Mouse (Mus musculus) gastrocnemius, adult 18-20 months (tissue): Measurements from ENCODE around the gene Hist1h3a. TPM values are rescaled to one million over a fixed set of nuclear protein-coding genes. Genes with fewer than 3 reads are reported as not detected.
"Not testable (repeated sequence)": the region's sequence is repeated elsewhere in the genome, so short reads cannot be mapped to it uniquely, and the experiment has no call there.

Experiments
- DNase-seq: peaks from one replicate; pipeline ENCODE4 v3.0.0; 2021; ENCODE audit warnings: low spot score
- long read RNA-seq, 2 experiments: library from polyadenylated mRNA; stranded (forward); transcript quantifications; one replicate each; pipeline ENCODE4 v2.0.0; 2021
- total RNA-seq, 2 experiments: library from RNA; stranded (reverse); gene quantifications; 2 replicates each; pipeline ENCODE4 v1.2.3; 2021

Hist1h3a gene
- total RNA-seq: 1 to 10 TPM; 5.1 to 5.3 TPM
- long read RNA-seq, experiment 1: 0 reads
- long read RNA-seq, experiment 2: 0 reads

GRCm38 (mm10) chr13:23761871-23762821 is at the start of gene Hist1h3a:
Hist1h3a (minus strand) TSS chr13:23762386.
- peak; percentile 32 for DNase-seq

- no peak for DNase-seq
Observed at GRCm38 (mm10) chr13:23806422-23807052, 44.4 kb upstream of the Hist1h3a start, which contains the start of gene Slc17a2. Slc17a2 (plus strand) TSS chr13:23806993.

DNA sequence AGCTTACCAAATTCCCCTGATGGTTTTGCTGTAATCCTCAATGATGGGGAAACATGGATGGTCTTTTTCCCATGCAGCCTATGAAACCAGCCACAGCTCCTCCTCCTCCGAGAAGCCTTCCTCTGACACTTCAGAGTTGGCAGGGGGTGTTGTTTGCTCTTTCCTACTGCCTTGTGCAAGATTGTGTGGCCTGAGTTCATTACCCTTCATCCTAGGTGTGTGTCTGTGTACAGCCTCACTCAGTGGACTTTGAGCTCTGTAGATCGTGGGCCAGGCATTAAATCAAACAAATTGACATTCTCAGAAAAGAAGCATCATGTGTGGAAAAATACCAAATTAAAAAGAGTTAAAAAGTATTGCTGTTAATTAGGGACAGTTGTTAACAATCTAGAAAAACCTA is 42.3 kb upstream of the Hist1h3a start:
- DNase-seq: no peak

GRCm38 (mm10) chr13:23799405-23799804 is 37.2 kb upstream of the Hist1h3a start:
- no peak for DNase-seq

DNA sequence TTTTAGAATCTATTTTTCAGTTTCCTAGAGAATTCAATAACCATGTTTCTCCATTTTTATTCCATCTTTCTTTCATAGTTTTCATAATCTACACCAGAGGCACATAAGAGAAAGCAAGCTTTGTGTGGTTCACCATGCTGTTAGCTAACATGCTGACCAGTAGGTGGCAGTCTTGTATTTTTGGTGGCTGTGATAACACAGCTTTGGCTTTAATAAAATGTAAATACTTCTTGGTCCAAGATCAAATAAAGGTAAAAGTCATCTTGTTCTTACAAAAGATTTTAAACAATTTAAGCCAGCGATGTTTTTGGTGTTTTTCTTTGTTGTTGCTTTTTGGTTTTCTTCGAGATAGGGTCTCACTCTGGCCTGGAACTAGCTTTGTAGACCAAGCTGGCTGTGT is 30.3 kb upstream of the Hist1h3a start:
- peak; percentile 34 for DNase-seq

DNA sequence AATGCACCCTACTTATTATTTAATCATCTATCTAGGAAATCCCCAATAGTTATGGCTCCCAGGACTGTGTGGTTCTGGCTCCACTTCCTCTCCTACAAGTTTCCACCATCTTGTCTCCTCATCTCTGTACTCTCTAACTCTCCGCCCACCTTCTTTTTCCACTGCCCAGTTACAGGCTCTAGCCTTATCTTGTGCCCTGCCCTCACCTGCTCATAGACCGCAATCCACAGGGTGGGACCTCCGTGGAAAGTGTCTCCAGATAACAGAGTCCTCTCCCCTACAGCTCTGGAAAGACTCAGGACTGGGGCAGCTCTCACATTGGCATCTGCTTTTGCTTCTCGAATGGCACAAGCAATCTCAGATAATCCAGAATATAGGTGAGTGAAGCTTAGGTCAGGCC is 16.8 kb upstream of the Hist1h3a start:
- no peak for DNase-seq

DNA sequence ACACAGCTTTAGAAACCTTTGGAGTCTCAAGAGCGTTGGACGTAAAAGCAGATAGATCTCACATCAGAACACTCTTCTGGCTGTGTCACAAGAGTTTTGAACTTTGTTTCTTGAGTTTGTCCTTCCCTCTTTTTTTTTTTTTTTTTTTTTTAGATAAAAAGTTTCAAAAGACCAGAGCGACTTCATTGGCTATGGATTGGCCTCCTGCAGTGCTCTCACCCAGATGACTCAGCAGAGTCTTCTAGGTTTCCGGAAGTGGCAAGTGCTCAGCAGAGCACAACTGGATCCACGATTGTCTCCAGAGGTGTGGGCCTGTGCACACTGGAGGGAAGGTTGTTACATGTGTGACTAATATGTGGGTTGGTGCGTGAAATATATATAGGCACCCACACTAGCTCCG is 16.2 kb upstream of the Hist1h3a start:
- no peak for DNase-seq

GRCm38 (mm10) chr13:23772561-23773313 is 10.6 kb upstream of the Hist1h3a start:
- DNase-seq: no peak

DNA sequence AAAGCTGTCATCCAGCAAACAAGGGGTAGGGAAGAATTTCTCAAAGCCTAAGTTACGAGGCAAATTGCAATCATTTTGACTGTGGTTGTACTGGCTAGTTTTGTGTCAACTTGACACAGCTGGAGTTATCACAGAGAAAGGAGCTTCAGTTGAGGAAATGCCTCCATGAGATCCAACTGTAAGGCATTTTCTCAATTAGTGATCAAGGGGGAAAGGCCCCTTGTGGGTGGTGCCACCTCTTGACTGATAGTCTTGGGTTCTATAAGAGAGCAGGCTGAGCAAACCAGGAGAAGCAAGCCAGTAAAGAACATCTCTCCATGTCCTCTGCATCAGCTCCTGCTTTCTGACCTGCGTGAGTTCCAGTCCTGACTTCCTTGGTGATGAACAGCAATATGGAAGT is 7.4 kb upstream of the Hist1h3a start, which contains the start of gene Trim38:
Gene Trim38, plus strand, starts transcription at position 301 of the 400 bp plus-strand sequence.
- DNase-seq: not testable (repeated sequence)

GRCm38 (mm10) chr13:23768834-23769397 is 6.7 kb upstream of the Hist1h3a start:
- DNase-seq: no peak

DNA sequence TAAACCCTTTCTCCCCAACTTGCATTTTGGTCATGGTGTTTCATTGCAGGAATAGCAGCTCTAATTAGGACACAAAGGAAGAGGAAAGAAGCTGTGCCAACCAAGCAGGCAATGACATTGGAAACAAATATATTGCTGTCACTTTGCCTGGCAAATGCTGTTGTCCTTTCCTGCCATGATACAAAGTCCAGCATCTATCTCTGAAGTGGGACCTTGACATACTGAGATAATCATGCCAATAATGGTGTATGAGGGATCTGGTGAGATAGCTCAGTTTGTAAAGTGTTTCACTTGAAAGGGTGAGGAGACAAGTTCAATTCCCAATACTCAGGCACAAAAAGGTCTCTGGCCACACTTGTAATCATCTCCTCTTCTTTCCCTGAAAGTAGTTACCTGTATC is 4.6 kb upstream of the Hist1h3a start:
- DNase-seq: no peak

- no peak for DNase-seq
Observed at GRCm38 (mm10) chr13:23765172-23765513, 3.0 kb upstream of the Hist1h3a start.

DNA sequence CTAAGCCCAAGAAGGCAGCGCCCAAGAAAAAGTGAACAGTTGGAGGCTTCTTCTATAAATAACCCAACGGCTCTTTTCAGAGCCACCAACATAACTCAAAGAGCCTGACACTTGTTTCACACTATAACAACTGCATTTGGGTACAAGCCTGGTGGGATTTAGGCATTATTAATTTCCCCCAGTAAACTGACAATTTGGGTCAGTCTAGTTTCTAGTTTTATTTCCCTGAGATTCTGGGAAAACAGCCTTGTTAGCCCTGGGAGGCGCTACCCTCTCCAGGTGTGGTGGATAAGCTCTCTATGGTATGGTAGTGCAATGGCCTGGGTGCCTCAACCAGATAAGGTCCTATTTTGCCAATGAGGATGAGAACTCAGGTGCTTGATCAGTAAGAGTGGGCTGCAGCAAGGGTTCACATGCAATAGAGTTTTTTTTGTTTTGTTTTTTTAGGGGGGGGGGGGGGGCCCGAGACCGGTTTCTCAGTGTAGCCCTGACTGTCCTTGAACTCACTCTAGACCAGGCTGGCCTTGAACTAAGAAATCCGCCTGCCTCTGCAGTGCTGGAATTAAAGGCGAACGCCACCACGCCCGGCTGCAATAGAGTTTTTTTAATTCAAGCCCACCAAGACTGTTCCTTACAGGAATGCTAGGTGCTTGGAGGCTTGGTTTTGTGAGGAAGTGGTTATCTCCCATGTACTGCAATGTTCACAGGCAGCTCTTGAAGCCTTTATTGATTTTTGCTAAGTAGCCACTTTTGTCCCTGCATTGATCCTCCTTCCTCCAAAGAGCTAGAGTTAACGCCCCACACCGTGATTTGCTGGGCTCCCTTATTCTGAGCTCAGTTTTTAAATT is 2.4 kb upstream of the Hist1h3a start:
- no peak for DNase-seq

DNA sequence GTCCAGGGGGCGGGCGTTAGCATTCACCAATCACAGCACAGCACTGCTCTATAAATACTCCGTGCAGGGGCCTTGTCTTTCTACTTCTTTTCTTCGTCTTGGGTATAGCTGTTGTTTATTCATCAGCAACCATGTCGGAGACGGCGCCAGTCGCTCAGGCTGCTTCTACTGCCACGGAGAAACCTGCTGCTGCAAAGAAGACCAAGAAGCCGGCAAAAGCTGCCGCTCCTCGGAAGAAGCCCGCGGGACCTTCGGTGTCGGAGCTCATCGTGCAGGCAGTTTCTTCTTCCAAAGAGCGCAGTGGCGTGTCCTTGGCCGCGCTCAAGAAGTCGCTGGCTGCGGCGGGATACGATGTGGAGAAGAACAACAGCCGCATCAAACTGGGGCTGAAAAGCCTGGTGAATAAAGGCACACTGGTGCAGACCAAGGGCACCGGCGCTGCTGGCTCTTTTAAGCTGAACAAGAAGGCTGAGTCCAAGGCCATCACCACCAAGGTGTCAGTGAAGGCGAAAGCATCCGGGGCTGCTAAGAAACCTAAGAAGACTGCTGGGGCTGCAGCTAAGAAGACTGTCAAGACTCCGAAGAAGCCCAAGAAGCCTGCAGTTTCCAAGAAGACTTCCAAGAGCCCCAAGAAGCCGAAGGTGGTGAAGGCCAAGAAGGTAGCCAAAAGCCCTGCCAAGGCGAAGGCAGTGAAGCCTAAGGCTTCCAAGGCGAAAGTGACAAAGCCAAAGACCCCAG is 1.6 kb upstream of the Hist1h3a start, which contains the start of gene Hist1h1a:
Gene Hist1h1a, plus strand, starts transcription at position 81 of the 738 bp plus-strand sequence.
- peak; percentile 43 for DNase-seq

GRCm38 (mm10) chr13:23763242-23763585 is 1.0 kb upstream of the Hist1h3a start:
- no peak for DNase-seq

DNA sequence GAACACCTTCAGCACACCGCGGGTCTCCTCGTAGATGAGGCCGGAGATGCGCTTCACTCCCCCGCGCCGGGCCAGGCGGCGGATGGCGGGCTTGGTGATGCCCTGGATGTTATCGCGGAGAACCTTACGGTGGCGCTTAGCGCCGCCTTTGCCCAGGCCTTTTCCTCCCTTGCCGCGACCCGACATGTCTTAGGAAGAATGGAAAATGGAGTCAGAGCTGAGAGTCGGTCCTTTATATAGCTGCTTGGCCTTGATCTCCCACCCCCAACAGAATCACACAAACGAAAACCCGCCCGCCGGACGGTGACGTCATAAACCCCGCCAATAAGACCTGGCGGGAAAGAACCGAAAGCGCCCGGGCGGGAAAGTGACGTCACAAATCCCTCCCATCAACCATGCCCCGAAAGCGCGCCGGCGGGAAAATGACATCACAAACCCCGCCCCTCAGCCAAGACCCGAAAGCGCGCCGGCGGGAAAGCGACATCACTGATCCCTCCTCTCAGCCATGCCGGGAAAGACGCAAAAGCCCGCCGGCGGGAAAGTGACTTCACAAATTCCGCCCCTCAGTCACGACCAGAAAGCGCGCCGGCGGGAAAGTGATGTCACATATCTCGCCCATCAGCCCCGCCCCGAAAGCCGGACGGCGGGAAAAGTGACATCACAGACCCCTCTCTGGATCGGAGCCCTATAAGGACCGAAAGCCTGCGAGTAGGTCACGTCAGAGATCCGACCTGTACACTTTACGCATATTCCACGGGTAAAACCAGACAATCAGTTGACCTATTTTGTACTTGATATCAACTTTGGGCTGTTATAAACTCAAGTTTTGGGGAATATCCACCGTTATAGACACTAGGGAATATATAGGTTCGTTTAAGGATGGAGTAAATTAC is 968 bp downstream of the Hist1h3a start, which contains the start of gene Hist1h4a:
Gene Hist1h4a, minus strand, starts transcription at position 259 of the 893 bp plus-strand sequence.
- peak; percentile 90 for DNase-seq

DNA sequence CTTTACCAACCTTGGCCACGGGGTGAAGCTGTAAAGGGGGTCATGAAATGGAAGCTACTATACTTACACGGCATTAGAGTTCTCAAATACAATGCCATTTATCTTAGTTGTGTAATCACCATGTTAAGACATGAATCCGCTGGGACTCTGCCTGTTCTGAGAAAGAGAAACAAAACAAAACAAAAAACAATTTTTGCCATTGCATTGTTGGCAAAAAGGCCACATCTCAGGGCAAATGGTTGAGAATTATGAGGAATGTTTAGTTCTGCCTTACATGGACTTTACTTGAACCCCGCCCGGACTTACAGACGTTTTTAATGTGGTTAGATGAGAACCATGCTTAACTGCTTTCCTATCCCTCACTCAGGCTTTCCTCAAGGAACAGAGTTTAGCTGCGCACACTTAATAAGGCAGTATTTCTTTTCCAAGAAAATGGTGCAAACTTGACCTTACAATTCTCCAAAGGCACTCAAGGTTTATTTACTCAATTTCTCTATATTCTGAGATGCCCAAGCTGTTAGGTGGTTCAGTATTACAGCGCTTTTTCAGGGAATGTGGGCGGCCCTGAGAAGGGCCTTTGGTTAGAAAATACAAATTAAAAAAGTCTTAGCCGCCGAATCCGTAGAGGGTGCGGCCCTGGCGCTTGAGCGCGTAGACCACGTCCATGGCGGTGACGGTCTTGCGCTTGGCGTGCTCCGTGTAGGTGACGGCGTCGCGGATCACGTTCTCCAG is 1.8 kb downstream of the Hist1h3a start:
- DNase-seq: no peak

DNA sequence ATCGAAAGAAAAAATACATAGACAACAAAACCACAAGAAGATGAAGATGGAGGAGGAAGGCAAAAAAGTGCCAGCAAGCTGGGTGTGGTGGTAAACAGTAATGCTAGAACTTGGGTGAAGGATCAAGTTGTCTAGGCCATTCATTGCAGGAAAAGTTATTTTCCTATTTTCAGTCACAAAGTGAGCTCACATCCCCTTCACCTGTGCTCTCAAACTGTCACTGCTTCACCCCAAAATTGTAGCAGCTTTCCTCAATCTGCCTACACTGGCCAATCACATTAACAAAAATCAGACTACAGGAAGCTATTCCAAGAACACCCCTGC is 2.3 kb downstream of the Hist1h3a start:
- DNase-seq: no peak
